ENCODE assay signal across 24 mouse cellular contexts in genomic region chr6:85207345-85207744, GRCm38 (mm10). TPM values are rescaled to one million over a fixed set of nuclear protein-coding genes. Genes with fewer than 3 reads are reported as not detected.
A peak's percentile ranks its signal among the peaks of the same experiment; 100 is the strongest.
DNase-seq lines count a peak whose midpoint lies in the region; ATAC-seq and TF ChIP-seq lines count a peak whose summit lies in the region.
"Had no signal": no experiment of that assay in that cellular context is flagged by ENCODE, and none has a peak within 500 bp of the region (broad histone marks: within the 10 kb centered on the region; RNA-seq: fewer than 3 reads in every experiment).

No protein-coding gene starts in this region.

- H3K4me2 ChIP-seq in embryonic facial prominence, embryonic 12.5 days (replicated peaks), result 0 out of 2 replicates have a peak overlapping the region, but pooled peaks have one; percentile 13
- no peak overlapping the region for H3K4me2 ChIP-seq in forebrain, embryonic 15.5 days (replicated peaks)
- H3K4me2 ChIP-seq: heart, embryonic 12.5 days; hindbrain, embryonic 14.5 days had no signal

- intact Hi-C loops in left cerebral cortex, adult 2 months (cut with DNase I), result no loop called here

- no peak for TF ChIP-seq CTCF in left cerebral cortex, adult 2 months (IDR thresholded peaks at IDR 0.05)

- H3K36me3 ChIP-seq in embryonic facial prominence, embryonic 12.5 days, result no peaks in the 10 kb centered on the region
- no peaks in the 10 kb centered on the region for H3K36me3 ChIP-seq in embryonic facial prominence, embryonic 10.5 days (replicated peaks)
- peaks cover 2% of the 10 kb centered on the region; the same call in 1 of the 2 replicates for H3K36me3 ChIP-seq in forebrain, embryonic 15.5 days
- H3K36me3 ChIP-seq: heart, embryonic 12.5 days; hindbrain, embryonic 10.5 days had no signal

- WGBS in embryonic facial prominence, embryonic 12.5 days, result 65% methylated on average over 5 of the region's 5 CpGs
- WGBS in embryonic facial prominence, embryonic 10.5 days, result 69% methylated on average over 5 of the region's 5 CpGs
- 71% methylated on average over 5 of the region's 5 CpGs for WGBS in forebrain, embryonic 15.5 days

- no peak overlapping the region for H3K4me3 ChIP-seq in embryonic facial prominence, embryonic 12.5 days
- no peak overlapping the region for H3K4me3 ChIP-seq in embryonic facial prominence, embryonic 10.5 days
- no peak overlapping the region for H3K4me3 ChIP-seq in left cerebral cortex, adult 2 months
- no peak overlapping the region for H3K4me3 ChIP-seq in forebrain, embryonic 15.5 days
- H3K4me3 ChIP-seq: heart, embryonic 12.5 days; hindbrain, embryonic 10.5 days had no signal

- peaks cover 8% of the 10 kb centered on the region for H3K4me1 ChIP-seq in embryonic facial prominence, embryonic 12.5 days
- peaks cover 24% of the 10 kb centered on the region for H3K4me1 ChIP-seq in embryonic facial prominence, embryonic 10.5 days
- peaks cover 27% of the 10 kb centered on the region for H3K4me1 ChIP-seq in forebrain, embryonic 15.5 days

- H3K9ac ChIP-seq in embryonic facial prominence, embryonic 12.5 days, result no peak overlapping the region
- H3K9ac ChIP-seq in forebrain, embryonic 15.5 days (replicated peaks), result no peak overlapping the region
- H3K9ac ChIP-seq: heart, embryonic 12.5 days; hindbrain, embryonic 14.5 days had no signal

- no peak overlapping the region for H3K27ac ChIP-seq in embryonic facial prominence, embryonic 12.5 days
- no peak overlapping the region for H3K27ac ChIP-seq in embryonic facial prominence, embryonic 10.5 days (replicated peaks)
- 0 out of 2 replicates have a peak overlapping the region, but pooled peaks have one; percentile 6 for H3K27ac ChIP-seq in left cerebral cortex, adult 2 months
- peak overlapping the region; percentile 91 for H3K27ac ChIP-seq in forebrain, embryonic 15.5 days (replicated peaks)
- H3K27ac ChIP-seq: hindbrain, embryonic 10.5 days; hindbrain, embryonic 14.5 days had no signal

- peaks cover 20% of the 10 kb centered on the region for H3K27me3 ChIP-seq in embryonic facial prominence, embryonic 12.5 days
- H3K27me3 ChIP-seq in embryonic facial prominence, embryonic 10.5 days (replicated peaks; ENCODE audit: low read depth, poor library complexity, severe bottlenecking), result peaks cover 60% of the 10 kb centered on the region
- H3K27me3 ChIP-seq in forebrain, embryonic 15.5 days, result no peaks in the 10 kb centered on the region

- no peak for ATAC-seq in embryonic facial prominence, embryonic 12.5 days (ENCODE audit: insufficient number of reproducible peaks, insufficient read depth, low FRiP score, low TSS enrichment)
- ATAC-seq in forebrain, embryonic 15.5 days (replicated peaks), result no peak
- ATAC-seq: CD4-positive, CD25-positive, alpha-beta regulatory T cell, adult 4 months had no signal

- DNase-seq in embryonic facial prominence, embryonic 10.5 days (ENCODE audit: low spot score), result no peak
- peak; percentile 40 for DNase-seq in kidney, adult 11 months
- DNase-seq in kidney, adult 18-20 months, result no peak
- DNase-seq in left cerebral cortex, adult 2 months (ENCODE audit: extremely low spot score in 1 of 2, low spot score in 2 of 2), result no peak
- DNase-seq in left cerebral cortex, adult 9 months (ENCODE audit: low spot score in 2 of 2), result no peak
- DNase-seq in layer of hippocampus, postnatal 36 days, result no peak
- DNase-seq: adrenal gland, postnatal 10 days; B cell, adult 2 months; cerebellum, adult 11 months; cerebellum, adult 8-10 months; gastrocnemius, postnatal 25 days had no signal

- H3K9me3 ChIP-seq in embryonic facial prominence, embryonic 12.5 days, result no peaks in the 10 kb centered on the region
- no peaks in the 10 kb centered on the region for H3K9me3 ChIP-seq in embryonic facial prominence, embryonic 10.5 days
- no peaks in the 10 kb centered on the region for H3K9me3 ChIP-seq in forebrain, embryonic 15.5 days
- H3K9me3 ChIP-seq: heart, embryonic 12.5 days; hindbrain, embryonic 10.5 days had no signal

RNA-seq across cellular contexts. Expression of gene Emx1, which starts 20.1 kb away (rescaled TPM):
- polyA plus RNA-seq in embryonic facial prominence, embryonic 12.5 days (2016; fragmentation: Nextera tagmentation; extraction: Ambion mirVana), result 0.68 and 1.8 TPM in 2 replicates
- 2.6 and 2.9 TPM in 2 replicates for polyA plus RNA-seq in embryonic facial prominence, embryonic 10.5 days (2016; fragmentation: Nextera tagmentation; extraction: Ambion mirVana)
- 10 to 100 TPM; 32.8 to 40.1 TPM for total RNA-seq in left cerebral cortex, adult 2 months (2021)
- 68.9 and 78.8 TPM in 2 replicates for polyA plus RNA-seq in forebrain, embryonic 15.5 days (2015; fragmentation: Nextera tagmentation; extraction: Ambion mirVana)
- total RNA-seq in layer of hippocampus, postnatal 36 days (2021), result 10 to 100 TPM; 17.6 to 19.3 TPM
- total RNA-seq: adrenal gland, postnatal 10 days; common myeloid progenitor, adult 5-6 weeks; gastrocnemius, adult 18-20 months; gastrocnemius, postnatal 25 days; granulocyte monocyte progenitor cell, adult 5-6 weeks; heart, adult 8-10 months; heart, postnatal 25 days; MEL had no signal
- polyA plus RNA-seq: CD4-positive, CD25-positive, alpha-beta regulatory T cell, adult 4 months; heart, embryonic 12.5 days; heart, embryonic 16.5 days; hindbrain, embryonic 14.5 days had no signal

Comparison
In these comparisons a context has a peak if more than half of its experiments do, and no peak if none do; other contexts are left out.
1. H3K27ac ChIP-seq: peak in left cerebral cortex, adult 2 months (single experiment) and forebrain, embryonic 15.5 days (single experiment); none in embryonic facial prominence, embryonic 12.5 days (single experiment) and embryonic facial prominence, embryonic 10.5 days (single experiment).
2. RNA of gene Emx1, which starts 20.1 kb away (polyA plus RNA-seq): 68.9 to 78.8 TPM in forebrain, embryonic 15.5 days; 2.6 to 2.9 TPM in embryonic facial prominence, embryonic 10.5 days and 0.68 to 1.8 TPM in embryonic facial prominence, embryonic 12.5 days; every median in the first group is over 10 times any median in the second.